Mouse (Mus musculus) embryonic fibroblast, embryonic 13.5 days (primary cell): ENCODE data around the gene Gsdma.

Source experiments
- CTCF ChIP-seq: IDR thresholded peaks from 2 replicates; pipeline ENCODE4 v1.5.1; 2011; ENCODE audit warnings: mild to moderate bottlenecking, control low read depth, low read length, moderate library complexity, borderline replicate concordance; ENCODE audit not compliant: insufficient read depth
- POLR2A ChIP-seq: IDR thresholded peaks from 2 replicates; pipeline ENCODE4 v1.6.1; 2011; ENCODE audit warnings: low read depth, mild to moderate bottlenecking, control low read depth, low read length, moderate library complexity

- no peak for TF ChIP-seq CTCF
- TF ChIP-seq POLR2A, result no peak
These were observed 56.6 kb downstream of the Gsdma start for GRCm38 (mm10) chr11:98720756-98721155.
